Mouse (Mus musculus): Measurements from ENCODE around the gene Abcc4.

GRCm38 (mm10) chr14:118751193-118751753 is 45.3 kb upstream of the Abcc4 start:
- TF ChIP-seq CTCF (IDR thresholded peaks at IDR 0.05; ENCODE audit: control insufficient read depth, insufficient read depth, low read length) (no peak), POLR2A (IDR thresholded peaks at IDR 0.05; ENCODE audit: borderline replicate concordance, control insufficient read depth, low read depth, low read length) (no peak)
